Mouse (Mus musculus): ENCODE results near the gene Etl4.

- TF ChIP-seq MAFK (IDR thresholded peaks at IDR 0.05; ENCODE audit: insufficient read depth, low read depth, low read length) (no peak), CHD2 (IDR thresholded peaks at IDR 0.05; ENCODE audit: low read depth, low read length) (no peak), ZNF384 (IDR thresholded peaks at IDR 0.05; ENCODE audit: low read depth, low read length) (no peak), ZC3H11A (IDR thresholded peaks at IDR 0.05; ENCODE audit: borderline replicate concordance, low read depth, low read length) (peak; percentile 89)
Observed at GRCm38 (mm10) chr2:20276124-20276523, 366.5 kb downstream of the Etl4 start.

All from ES-E14 (cell line).